Mouse (Mus musculus): ENCODE measurements around the gene Cdh15. TPM values are rescaled to one million over a fixed set of nuclear protein-coding genes. Genes with fewer than 3 reads are reported as not detected.

Cdh15 gene
- polyA plus RNA-seq, 1 experiment from 2014 or later, result 2.2 TPM

DNA sequence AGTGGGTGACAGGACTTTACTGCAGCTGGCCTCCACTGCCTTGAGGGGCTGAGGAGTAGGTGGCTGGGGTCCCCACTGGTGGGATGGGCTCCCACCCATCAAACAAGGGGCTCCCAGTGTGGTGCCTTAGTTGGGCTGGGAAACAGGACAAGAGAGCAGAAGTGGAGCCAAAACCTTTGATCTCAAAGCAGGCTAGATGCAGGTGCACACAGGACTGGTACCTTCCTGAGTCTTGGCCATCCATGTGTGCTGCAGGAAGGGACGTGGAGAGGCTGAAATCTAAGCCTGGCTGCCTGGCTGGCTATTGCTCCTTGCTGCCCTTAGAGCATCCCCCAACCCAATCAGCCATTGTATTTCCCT lies 4.8 kb downstream of the Cdh15 start:
- no peaks in the 10 kb centered on the region for H3K27me3 ChIP-seq (ENCODE audit: control insufficient read depth, insufficient read depth, low read length)
- ATAC-seq (ENCODE audit: low read depth), result no peak
- no peak overlapping the region for H3K4me2 ChIP-seq (ENCODE audit: low read depth, low read length)
- no peaks in the 10 kb centered on the region for H3K36me3 ChIP-seq (ENCODE audit: control insufficient read depth, insufficient read depth, low read length)
- H3K27ac ChIP-seq (ENCODE audit: low read depth, low read length), result no peak overlapping the region
- 64% methylated on average over 1 of the region's 1 CpGs for WGBS
- H3K4me1 ChIP-seq (ENCODE audit: control insufficient read depth, insufficient read depth, low read length), result no peaks in the 10 kb centered on the region
- no peak overlapping the region for H3K9ac ChIP-seq (replicated peaks; ENCODE audit: low read depth, low read length)
- H3K9me3 ChIP-seq (ENCODE audit: control insufficient read depth, low read length), result no peaks in the 10 kb centered on the region
- H3K4me3 ChIP-seq (ENCODE audit: low read depth, low read length), result no peak overlapping the region

DNA sequence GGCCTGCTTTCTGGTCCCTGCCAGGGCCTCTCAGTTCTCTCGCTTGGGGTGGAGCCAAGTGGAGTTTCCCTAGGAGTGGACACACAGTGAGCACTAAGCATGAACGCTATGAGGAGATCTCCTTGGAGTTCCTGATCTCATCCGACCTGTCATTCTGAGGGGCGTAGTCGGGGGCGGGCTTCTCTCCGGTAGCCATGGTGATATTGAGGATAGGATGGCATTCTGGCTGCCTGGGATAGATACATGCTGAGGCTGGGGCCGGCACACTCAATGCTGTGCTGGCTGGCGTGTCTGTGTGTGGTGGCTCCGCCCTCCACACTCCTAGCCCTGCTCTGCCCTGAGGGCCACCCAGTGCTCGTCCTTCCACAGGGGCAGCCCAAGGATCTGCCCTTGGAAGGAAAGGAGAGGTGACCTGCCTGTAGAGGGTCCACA lies 5.6 kb downstream of the Cdh15 start:
- ATAC-seq (ENCODE audit: low read depth), result peak; percentile 63
- WGBS, result 8% methylated on average over 11 of the region's 11 CpGs
- Histone ChIP-seq H3K36me3 (ENCODE audit: control insufficient read depth, insufficient read depth, low read length) (no peaks in the 10 kb centered on the region), H3K4me1 (ENCODE audit: control insufficient read depth, insufficient read depth, low read length) (no peaks in the 10 kb centered on the region), H3K27me3 (ENCODE audit: control insufficient read depth, insufficient read depth, low read length) (no peaks in the 10 kb centered on the region), H3K4me3 (ENCODE audit: low read depth, low read length) (no peak overlapping the region), H3K4me2 (ENCODE audit: low read depth, low read length) (no peak overlapping the region), H3K27ac (ENCODE audit: low read depth, low read length) (no peak overlapping the region), H3K9ac (replicated peaks; ENCODE audit: low read depth, low read length) (no peak overlapping the region), H3K9me3 (ENCODE audit: control insufficient read depth, low read length) (no peaks in the 10 kb centered on the region)

DNA sequence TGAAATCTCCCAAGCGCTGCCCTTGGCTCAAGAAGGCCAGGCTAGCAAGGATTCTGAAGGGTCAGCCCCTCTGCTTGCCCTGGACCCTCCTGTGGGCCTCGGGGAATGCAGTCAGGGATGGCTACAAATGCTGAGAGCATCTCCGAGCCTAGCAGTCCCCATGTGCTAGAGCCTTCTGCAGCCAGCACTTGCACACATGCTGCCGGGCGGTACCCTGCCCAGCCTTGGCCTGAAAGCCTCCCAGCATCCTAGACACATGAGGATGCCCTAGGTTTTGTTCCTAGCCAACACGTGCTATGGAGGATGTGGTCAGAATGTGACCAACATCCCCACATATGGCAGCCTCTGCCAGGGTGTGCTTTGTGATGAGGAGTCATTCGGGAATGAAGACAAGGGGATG lies 6.6 kb downstream of the Cdh15 start:
- Histone ChIP-seq H3K27ac (ENCODE audit: low read depth, low read length) (no peak overlapping the region), H3K27me3 (ENCODE audit: control insufficient read depth, insufficient read depth, low read length) (no peaks in the 10 kb centered on the region), H3K4me1 (ENCODE audit: control insufficient read depth, insufficient read depth, low read length) (no peaks in the 10 kb centered on the region), H3K4me3 (ENCODE audit: low read depth, low read length) (no peak overlapping the region), H3K4me2 (ENCODE audit: low read depth, low read length) (no peak overlapping the region), H3K9me3 (ENCODE audit: control insufficient read depth, low read length) (no peaks in the 10 kb centered on the region), H3K9ac (replicated peaks; ENCODE audit: low read depth, low read length) (no peak overlapping the region), H3K36me3 (ENCODE audit: control insufficient read depth, insufficient read depth, low read length) (no peaks in the 10 kb centered on the region)
- ATAC-seq (ENCODE audit: low read depth), result no peak
- WGBS, result 88% methylated on average over 7 of the region's 7 CpGs

DNA sequence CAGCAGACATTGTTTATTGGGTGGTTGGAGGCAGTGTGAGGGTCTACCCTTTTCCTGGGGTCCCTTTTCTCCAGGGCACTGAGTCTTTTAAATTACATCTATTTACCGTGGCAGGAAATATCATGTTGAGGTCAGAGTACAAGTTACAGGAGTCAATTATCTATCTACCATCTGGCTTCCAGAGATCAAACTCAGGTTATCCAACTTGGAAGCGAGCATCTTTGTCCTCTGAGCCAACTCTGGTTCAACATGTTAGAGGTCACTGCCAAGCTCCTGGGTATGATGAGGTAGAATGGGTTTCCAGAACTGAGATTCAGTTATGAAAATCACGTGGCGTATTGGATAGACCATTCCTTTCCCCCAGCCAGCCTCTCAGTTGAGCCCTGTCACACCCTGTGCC lies 7.4 kb downstream of the Cdh15 start:
- WGBS, result 85% methylated on average over 4 of the region's 4 CpGs
- no peak overlapping the region for H3K4me3 ChIP-seq (ENCODE audit: low read depth, low read length)
- H3K9ac ChIP-seq (replicated peaks; ENCODE audit: low read depth, low read length), result no peak overlapping the region
- H3K36me3 ChIP-seq (ENCODE audit: control insufficient read depth, insufficient read depth, low read length), result no peaks in the 10 kb centered on the region
- no peaks in the 10 kb centered on the region for H3K4me1 ChIP-seq (ENCODE audit: control insufficient read depth, insufficient read depth, low read length)
- H3K27me3 ChIP-seq (ENCODE audit: control insufficient read depth, insufficient read depth, low read length), result no peaks in the 10 kb centered on the region
- H3K27ac ChIP-seq (ENCODE audit: low read depth, low read length), result no peak overlapping the region
- no peak for ATAC-seq (ENCODE audit: low read depth)
- H3K4me2 ChIP-seq (ENCODE audit: low read depth, low read length), result no peak overlapping the region
- H3K9me3 ChIP-seq (ENCODE audit: control insufficient read depth, low read length), result no peaks in the 10 kb centered on the region

DNA sequence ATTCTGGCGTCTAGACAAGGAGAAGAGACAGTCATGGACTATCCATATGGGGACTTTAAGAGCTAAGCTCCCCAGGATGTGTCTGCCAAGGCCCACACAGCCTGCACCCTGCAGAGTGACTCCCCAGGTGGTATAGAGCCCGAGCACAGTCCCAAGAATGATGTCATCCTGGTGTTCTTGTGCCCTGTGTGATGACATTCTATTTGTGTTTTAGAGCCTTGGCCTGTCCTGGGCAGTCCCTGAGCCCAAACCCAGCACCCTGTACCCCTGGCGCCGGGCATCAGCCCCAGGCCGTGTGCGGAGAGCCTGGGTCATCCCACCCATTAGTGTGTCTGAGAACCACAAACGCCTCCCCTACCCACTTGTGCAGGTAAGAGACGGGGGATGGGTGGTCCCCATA lies 8.5 kb downstream of the Cdh15 start:
- H3K27ac ChIP-seq (ENCODE audit: low read depth, low read length), result no peak overlapping the region
- WGBS, result 84% methylated on average over 8 of the region's 8 CpGs
- no peaks in the 10 kb centered on the region for H3K9me3 ChIP-seq (ENCODE audit: control insufficient read depth, low read length)
- no peak overlapping the region for H3K4me2 ChIP-seq (ENCODE audit: low read depth, low read length)
- no peaks in the 10 kb centered on the region for H3K4me1 ChIP-seq (ENCODE audit: control insufficient read depth, insufficient read depth, low read length)
- H3K9ac ChIP-seq (replicated peaks; ENCODE audit: low read depth, low read length), result no peak overlapping the region
- no peaks in the 10 kb centered on the region for H3K36me3 ChIP-seq (ENCODE audit: control insufficient read depth, insufficient read depth, low read length)
- no peak overlapping the region for H3K4me3 ChIP-seq (ENCODE audit: low read depth, low read length)
- no peak for ATAC-seq (ENCODE audit: low read depth)
- H3K27me3 ChIP-seq (ENCODE audit: control insufficient read depth, insufficient read depth, low read length), result no peaks in the 10 kb centered on the region

DNA sequence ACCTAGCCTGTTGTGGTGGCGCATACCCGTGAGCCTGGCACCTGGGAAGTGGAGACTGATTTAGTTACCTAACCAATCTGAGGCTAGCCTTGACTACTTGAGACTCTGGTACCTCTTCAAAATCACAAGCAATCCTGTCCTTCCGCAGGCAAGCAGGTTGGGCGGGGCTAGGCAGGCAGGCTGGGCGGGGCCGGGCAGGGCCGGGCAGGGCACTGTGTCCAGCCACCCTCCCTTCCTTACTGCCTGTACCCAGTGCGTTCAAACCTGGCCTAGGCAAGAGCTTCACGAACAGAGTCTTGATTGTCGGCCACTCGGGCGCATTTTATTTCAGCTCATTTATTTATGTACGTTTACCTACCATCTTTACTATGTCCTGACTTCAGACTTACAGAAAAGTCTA lies 12.1 kb downstream of the Cdh15 start:
- Histone ChIP-seq H3K27me3 (ENCODE audit: control insufficient read depth, insufficient read depth, low read length) (no peaks in the 10 kb centered on the region), H3K27ac (ENCODE audit: low read depth, low read length) (no peak overlapping the region), H3K4me2 (ENCODE audit: low read depth, low read length) (no peak overlapping the region), H3K9me3 (ENCODE audit: control insufficient read depth, low read length) (no peaks in the 10 kb centered on the region), H3K4me3 (ENCODE audit: low read depth, low read length) (no peak overlapping the region), H3K36me3 (ENCODE audit: control insufficient read depth, insufficient read depth, low read length) (no peaks in the 10 kb centered on the region), H3K4me1 (ENCODE audit: control insufficient read depth, insufficient read depth, low read length) (no peaks in the 10 kb centered on the region), H3K9ac (replicated peaks; ENCODE audit: low read depth, low read length) (no peak overlapping the region)
- ATAC-seq (ENCODE audit: low read depth), result no peak
- WGBS, result 58% methylated on average over 13 of the region's 13 CpGs

DNA sequence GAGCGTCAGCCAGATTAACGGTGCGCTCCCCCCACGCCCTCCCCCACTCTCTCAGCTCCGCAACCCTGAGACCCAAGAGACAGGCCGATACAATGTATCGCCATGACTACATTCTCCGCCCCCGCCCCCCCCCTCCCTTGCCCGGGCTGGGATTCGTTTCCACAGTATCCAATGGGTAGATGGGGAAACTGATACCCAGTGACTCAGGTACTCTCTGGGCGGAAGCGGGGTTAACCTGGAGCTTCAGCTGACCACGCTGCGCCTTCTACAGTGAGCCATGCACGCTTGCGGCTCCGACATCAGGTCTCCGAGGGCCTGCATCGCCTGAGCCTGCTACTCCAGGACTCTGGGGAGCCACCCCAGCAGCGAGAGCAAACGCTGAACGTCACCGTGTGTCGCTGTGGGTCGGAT lies 17.0 kb downstream of the Cdh15 start:
- H3K4me1 ChIP-seq (ENCODE audit: control insufficient read depth, insufficient read depth, low read length), result no peaks in the 10 kb centered on the region
- 61% methylated on average over 26 of the region's 26 CpGs for WGBS
- H3K9me3 ChIP-seq (ENCODE audit: control insufficient read depth, low read length), result no peaks in the 10 kb centered on the region
- no peaks in the 10 kb centered on the region for H3K27me3 ChIP-seq (ENCODE audit: control insufficient read depth, insufficient read depth, low read length)
- no peak overlapping the region for H3K9ac ChIP-seq (replicated peaks; ENCODE audit: low read depth, low read length)
- H3K4me2 ChIP-seq (ENCODE audit: low read depth, low read length), result peak overlapping the region; percentile 42
- no peak; the same call in 1 of the 2 replicates for ATAC-seq (ENCODE audit: low read depth)
- no peaks in the 10 kb centered on the region for H3K36me3 ChIP-seq (ENCODE audit: control insufficient read depth, insufficient read depth, low read length)
- H3K27ac ChIP-seq (ENCODE audit: low read depth, low read length), result no peak overlapping the region
- peak overlapping the region; percentile 11 for H3K4me3 ChIP-seq (ENCODE audit: low read depth, low read length)

DNA sequence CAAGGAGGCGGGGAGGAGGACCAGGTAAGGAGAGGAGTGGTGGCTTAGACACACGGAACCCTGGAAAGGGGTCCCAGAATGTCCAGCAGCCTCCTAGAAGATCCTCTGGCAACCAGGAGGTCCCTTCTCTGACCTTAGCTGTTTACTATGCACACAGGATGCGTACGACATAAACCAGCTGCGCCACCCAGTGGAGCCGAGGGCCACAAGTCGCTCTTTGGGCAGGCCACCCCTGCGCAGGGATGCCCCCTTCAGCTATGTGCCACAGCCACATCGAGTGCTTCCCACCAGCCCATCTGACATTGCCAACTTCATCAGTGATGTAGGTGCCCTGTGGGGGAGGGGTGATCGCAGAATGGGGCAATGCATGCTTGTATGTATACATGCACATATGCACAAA lies 17.7 kb downstream of the Cdh15 start:
- no peaks in the 10 kb centered on the region for H3K36me3 ChIP-seq (ENCODE audit: control insufficient read depth, insufficient read depth, low read length)
- ATAC-seq (ENCODE audit: low read depth), result no peak
- H3K27me3 ChIP-seq (ENCODE audit: control insufficient read depth, insufficient read depth, low read length), result no peaks in the 10 kb centered on the region
- peak overlapping the region; percentile 42; the same call in 1 of the 2 replicates for H3K4me2 ChIP-seq (ENCODE audit: low read depth, low read length)
- no peak overlapping the region for H3K9ac ChIP-seq (replicated peaks; ENCODE audit: low read depth, low read length)
- H3K9me3 ChIP-seq (ENCODE audit: control insufficient read depth, low read length), result no peaks in the 10 kb centered on the region
- 53% methylated on average over 10 of the region's 10 CpGs for WGBS
- H3K4me1 ChIP-seq (ENCODE audit: control insufficient read depth, insufficient read depth, low read length), result no peaks in the 10 kb centered on the region
- H3K27ac ChIP-seq (ENCODE audit: low read depth, low read length), result no peak overlapping the region
- peak overlapping the region; percentile 11 for H3K4me3 ChIP-seq (ENCODE audit: low read depth, low read length)

DNA sequence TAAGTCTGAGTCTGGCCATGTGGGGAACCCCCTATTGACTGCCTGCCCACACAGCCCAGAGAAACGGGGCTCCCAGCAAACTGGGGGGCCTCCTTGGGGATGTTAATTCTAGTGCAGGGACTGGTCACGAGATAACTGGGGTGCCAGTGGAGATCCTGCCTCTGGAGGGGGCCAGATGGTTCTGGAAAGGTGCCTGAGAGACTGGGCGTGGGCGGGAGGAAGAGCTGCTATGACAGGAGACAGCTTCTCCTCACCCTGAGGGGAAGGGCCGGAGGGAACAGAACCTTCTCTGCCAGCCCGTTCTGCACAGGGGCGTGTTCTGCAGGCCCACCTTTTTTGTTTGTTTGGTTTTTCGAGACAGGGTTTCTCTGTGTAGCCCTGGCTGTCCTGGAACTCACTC lies 18.5 kb downstream of the Cdh15 start:
- H3K27me3 ChIP-seq (ENCODE audit: control insufficient read depth, insufficient read depth, low read length), result no peaks in the 10 kb centered on the region
- H3K4me3 ChIP-seq (ENCODE audit: low read depth, low read length), result no peak overlapping the region
- WGBS, result 82% methylated on average over 8 of the region's 8 CpGs
- no peak overlapping the region for H3K4me2 ChIP-seq (ENCODE audit: low read depth, low read length)
- H3K9me3 ChIP-seq (ENCODE audit: control insufficient read depth, low read length), result no peaks in the 10 kb centered on the region
- H3K9ac ChIP-seq (replicated peaks; ENCODE audit: low read depth, low read length), result no peak overlapping the region
- no peaks in the 10 kb centered on the region for H3K36me3 ChIP-seq (ENCODE audit: control insufficient read depth, insufficient read depth, low read length)
- ATAC-seq (ENCODE audit: low read depth), result no peak
- no peak overlapping the region for H3K27ac ChIP-seq (ENCODE audit: low read depth, low read length)
- H3K4me1 ChIP-seq (ENCODE audit: control insufficient read depth, insufficient read depth, low read length), result no peaks in the 10 kb centered on the region

DNA sequence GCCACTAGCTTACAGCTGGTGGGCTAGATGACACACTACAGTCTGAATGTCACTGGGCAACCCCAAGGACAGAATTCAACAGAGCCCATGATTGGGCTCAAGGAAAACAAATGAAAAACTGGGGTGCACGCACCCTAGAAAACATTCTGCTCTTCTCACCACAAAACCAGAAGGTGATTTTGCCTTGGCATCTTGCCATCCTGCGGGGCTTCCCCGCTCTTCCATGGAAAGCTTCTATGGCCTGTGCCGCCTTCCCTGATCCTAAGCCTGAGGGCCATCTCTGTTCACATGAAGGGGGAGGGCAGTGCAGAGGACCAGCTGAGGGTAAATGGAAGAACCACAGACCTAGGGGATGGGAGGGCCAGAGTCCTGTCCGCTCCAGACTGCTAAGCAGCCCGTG lies 20.2 kb downstream of the Cdh15 start:
- 85% methylated on average over 6 of the region's 6 CpGs for WGBS
- Histone ChIP-seq H3K27me3 (ENCODE audit: control insufficient read depth, insufficient read depth, low read length) (no peaks in the 10 kb centered on the region), H3K4me2 (ENCODE audit: low read depth, low read length) (no peak overlapping the region), H3K9me3 (ENCODE audit: control insufficient read depth, low read length) (no peaks in the 10 kb centered on the region), H3K36me3 (ENCODE audit: control insufficient read depth, insufficient read depth, low read length) (no peaks in the 10 kb centered on the region), H3K27ac (ENCODE audit: low read depth, low read length) (no peak overlapping the region), H3K4me1 (ENCODE audit: control insufficient read depth, insufficient read depth, low read length) (no peaks in the 10 kb centered on the region), H3K4me3 (ENCODE audit: low read depth, low read length) (no peak overlapping the region), H3K9ac (replicated peaks; ENCODE audit: low read depth, low read length) (no peak overlapping the region)
- no peak for ATAC-seq (ENCODE audit: low read depth)

Data from neural tube, embryonic 14.5 days (tissue).